Mouse (Mus musculus) cerebellum, adult (tissue): ENCODE data around the gene Haghl.
"Not testable (repeated sequence)": the region's sequence is repeated elsewhere in the genome, so short reads cannot be mapped to it uniquely, and the experiment has no call there.

Source experiments
- ATAC-seq: cut with Nextera tagmentation; 2 replicates; pipeline ENCODE4 v1.9.2; 2017; ENCODE audit warnings: mild to moderate bottlenecking, moderate library complexity, mixed read lengths; ENCODE audit not compliant: insufficient number of reproducible peaks, low FRiP score, low TSS enrichment

Gene Haghl

DNA sequence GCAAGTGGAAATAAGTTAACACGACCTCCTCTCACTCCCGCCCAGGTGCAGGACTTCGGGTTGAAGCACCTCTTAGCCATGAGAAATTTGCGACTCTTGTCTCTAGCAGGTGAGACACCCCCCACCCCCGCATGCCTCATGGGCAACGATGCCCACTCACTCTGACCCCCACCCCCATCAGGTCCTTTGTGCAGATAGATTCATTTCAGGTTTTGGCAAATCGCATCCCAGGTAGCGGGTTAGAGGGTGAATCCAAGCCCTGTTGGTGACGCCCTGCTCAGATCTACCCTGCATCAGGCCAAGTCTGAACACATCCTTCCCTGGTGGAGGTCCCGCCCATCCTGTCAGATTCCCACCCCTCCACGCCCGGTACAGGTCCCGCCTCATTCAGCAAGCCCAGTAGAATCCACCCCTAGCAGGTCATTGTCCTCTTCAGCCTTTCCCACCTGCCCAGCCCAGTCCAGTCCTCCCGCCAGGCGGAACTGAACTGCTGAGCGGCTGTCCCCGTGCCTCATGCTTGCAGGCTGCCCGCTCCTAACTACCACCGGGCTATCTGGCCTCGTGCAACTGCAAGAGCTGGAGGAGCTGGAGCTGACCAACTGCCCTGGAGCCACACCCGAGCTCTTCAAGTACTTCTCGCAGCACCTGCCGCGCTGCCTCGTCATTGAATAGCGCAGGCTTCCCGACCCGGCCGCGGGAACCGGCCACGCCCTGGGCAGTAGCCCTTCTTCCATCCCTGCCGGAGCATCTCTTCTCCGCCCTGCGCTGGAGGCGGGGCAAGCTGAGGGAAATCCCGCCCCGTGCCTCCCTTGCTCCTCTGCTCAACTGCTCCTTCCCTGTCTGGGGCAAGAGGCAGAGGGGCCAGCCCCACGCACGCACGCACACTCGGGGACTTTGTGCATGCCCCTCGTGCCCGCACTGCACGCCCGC, 33.6 kb upstream of the Haghl start:
- no peak for ATAC-seq

DNA sequence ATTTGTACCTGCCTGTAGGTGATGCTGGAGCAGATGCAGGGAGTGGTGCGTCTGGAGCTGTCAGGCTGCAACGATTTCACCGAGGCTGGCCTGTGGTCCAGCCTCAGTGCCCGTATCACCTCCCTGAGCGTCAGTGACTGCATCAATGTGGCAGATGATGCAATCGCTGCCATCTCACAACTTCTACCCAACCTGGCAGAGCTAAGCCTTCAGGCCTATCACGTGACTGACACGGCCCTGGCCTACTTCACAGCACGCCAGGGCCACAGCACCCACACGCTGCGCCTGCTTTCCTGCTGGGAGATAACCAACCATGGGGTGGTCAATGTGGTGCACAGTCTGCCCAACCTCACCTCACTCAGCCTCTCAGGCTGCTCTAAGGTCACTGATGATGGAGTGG, 32.2 kb upstream of the Haghl start:
- no peak for ATAC-seq

DNA sequence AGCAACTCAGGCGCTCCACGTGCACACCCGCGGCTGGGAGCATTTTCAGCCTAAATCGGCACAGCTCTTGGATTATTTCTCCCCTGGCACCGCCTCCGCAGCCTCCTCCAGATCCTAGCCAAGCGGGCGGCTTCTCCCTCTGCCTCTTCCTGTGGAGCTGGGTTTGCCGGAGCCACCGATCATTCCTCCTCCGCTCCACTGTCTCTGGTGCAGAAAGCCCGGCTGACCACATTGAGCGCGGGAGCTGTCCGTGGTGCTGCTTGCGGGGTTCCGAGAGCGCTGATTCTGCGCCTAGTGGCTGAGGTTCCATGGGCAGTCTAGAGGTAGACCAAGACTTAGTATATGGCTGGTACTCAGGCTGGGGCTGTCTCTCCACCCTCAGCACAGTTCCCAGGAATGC, 28.0 kb upstream of the Haghl start:
- ATAC-seq: no peak

DNA sequence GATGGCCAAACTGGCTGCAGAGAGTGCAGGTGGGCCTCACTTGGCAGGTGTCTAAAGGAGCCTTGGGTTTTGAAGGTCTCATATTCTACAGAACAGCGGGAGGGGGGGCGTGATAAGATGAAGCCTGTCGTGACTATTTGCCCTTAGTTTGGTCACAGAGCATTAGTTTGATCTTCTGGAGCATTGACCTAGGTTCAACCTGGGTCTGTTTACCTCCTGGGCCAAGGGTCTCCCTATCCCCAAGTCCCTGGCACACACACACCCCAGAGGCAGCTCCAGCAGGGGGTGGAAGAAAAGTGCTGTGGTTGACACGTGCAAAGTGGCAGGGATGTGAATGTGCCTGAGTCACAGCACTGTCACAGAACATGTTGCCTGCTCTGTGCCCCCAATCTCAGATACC, 25.4 kb upstream of the Haghl start:
- ATAC-seq: no peak

DNA sequence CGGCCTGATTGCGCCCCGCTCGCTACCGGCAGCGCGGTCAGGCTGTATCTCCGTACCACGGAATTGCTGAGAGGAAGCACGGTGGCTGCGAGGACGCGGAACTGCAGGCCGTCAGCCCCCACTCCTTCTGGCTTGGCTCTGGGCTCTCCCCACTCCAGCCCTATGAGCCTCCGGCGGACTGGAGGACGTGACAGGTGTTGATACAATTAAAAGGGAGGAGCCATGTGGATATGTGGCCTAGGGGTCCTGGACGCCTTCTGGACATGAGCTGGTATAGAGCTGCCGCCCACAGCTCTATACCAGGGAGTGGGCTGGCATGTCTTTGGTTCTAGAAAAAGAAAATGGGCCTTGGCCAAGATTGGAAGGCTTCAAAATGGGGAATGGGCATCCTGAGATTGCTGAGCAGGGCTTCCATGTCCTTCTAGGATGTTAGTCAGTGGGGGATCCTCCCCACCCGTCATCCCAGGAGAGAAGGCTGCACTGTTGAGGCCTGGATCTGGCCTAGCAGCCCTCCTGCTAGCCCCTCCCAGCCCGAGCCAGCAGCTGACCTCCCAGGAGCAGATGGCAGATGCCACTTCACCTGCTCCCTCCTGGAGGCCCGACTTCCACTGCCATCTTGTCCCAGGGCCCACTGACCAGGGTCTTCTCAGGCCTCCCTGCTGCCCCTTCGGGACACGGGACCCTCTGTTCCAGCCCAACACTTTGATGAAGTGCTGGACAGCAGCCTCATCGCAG, 24.3 kb upstream of the Haghl start:
- ATAC-seq: peak; percentile 51

DNA sequence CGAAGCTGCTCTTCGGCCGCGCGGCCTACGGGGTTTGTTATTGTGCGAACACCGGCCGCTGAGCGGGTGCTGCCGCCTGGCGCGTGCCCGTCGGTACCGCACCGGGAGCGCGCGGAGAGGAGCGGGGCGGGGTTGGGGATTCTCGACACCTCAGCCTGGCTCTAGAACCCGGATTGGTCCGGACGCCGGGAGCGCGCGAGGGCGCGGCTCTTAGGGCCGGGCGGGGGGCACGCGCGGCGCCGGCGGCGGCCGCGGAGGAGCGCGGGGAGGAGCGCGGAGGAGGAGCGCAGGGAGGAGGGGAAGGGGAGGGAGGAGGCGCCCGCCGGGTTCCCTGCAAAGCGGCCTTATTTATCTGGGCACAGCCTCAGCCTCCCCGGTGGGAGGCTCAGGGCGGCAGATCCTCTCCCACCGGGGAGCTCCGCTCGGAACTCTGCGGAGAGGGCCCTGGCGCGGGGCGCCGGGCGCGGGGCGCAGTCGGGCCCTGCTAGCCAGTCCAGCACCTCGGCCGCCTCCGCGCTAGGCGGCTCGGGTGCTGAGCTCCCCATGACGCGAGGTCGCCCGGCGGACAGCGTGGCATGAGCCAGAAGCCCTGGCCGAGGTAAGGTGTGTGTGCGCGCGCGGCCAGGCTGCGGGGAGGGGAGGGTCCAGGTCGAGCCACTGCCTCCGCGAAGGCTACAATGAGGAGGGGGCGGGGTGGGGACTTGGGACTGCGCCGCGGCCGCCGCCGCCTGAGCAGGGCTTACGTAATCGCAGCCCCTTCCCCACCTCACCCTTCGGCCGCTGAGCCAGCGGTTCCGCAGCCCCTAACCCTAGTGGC, 23.5 kb upstream of the Haghl start, which contains the start of gene Fbxl16:
TSS of gene Fbxl16 (plus strand) at position 297 of the 817 bp plus-strand sequence.
- ATAC-seq: peak; percentile 78

DNA sequence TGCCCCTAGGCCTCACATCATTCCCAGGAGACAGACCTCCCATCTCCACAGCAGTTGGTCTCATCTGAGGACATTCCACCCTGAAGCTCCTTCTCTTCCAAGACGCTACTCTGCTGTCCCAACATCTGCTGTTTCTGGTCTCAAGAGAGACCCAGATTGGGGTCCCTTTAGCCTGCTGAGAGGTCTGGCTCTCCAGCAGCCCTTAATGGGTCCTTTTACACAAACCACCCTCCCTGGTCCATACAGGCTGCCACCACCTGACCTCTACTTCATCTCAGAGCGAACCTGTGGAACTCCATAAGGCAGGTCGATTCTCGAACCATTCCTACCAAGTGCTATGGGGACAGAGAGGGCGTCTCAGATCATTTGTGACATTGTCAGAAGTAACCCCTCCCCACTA, 22.6 kb upstream of the Haghl start:
- no peak for ATAC-seq

DNA sequence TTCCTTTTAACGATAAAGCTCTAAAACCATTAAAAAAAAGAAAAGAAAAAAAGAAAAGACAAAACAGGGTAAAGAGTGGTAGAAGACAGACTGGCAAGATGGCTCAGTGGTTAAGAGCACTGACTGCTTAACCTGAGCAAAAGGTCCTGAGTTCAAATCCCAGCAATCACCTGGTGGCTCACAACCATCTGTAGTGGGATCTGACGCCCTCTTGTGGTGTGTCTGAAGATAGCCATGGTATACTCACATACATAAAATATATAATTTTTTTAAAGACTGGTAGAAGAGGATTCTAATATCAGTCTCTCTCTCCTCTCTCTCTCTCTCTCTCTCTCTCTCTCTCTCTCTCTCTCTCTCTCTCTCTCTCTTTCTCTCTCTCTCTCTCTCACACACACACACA, 22.0 kb upstream of the Haghl start:
- ATAC-seq: not testable (repeated sequence)

DNA sequence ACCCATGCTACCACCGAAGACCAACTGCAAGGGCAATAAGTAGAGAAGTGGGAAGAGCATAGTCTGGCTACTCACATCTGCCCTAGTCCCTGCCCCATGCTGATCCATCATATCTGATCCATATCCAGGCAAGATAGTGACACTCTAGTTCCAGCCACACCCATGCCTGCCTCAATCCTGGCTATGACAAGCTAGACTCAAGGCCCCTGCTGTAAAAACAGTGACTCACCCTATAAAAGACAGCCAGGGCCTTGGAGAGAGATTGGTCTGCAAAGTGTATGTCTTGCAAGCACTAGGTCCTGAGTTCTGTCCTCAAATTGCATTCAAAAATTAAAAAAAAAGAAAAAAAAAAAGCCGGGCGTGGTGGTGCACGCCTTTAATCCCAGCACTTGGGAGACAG, 21.0 kb upstream of the Haghl start:
- ATAC-seq: no peak

DNA sequence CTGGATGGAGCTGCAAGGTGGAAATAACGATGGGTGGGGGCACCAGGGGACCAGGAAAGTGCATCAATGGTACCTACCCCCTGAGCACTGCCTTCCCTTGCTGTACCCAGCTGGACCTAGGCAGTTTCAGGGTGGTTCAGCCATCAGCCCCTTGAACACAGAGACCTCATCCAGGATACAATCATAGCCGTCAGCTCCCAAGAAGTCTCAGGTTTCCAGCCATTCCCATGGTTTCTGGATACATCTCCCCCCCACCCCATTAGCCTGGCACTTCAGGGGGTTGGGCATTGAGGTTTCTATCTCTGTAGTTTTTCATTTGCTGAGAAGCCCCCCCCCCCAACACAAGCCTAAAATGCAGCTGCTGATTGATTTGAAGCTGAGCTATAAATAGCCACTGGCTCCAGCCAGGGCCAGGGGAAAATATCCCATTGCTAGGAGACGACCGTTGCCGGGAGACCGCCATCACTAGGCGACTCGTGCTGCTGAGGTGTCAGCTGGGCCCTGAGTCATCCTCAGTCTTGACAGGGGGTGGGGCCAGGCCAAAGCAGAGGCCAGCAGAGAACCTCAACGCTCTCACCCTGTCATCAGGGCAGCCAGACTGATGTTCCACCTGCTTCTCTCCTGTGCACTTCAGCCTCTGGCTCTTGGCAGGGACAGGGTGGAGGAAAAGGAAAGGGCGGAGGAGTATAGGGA, 17.5 kb upstream of the Haghl start:
- ATAC-seq: no peak

DNA sequence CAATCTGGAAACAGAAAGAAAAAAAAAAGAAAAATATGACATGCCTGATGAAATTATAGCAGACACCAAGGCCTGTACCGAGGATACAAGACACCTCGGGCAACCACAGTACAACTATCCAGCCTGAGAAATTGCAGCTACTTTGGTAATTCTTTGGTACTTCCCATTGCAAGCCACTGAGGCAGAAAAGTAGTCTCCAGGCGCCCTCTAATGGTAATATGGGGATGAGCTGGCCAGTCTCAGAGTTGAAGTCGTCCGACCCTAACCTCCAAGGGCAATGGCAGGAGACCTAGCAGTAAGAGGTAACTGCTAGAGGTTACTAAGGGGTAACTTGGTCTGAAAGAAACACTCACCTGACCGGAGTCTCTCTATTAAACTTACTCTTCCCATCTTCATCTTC, 15.6 kb upstream of the Haghl start:
- peak; percentile 49; the same call in 1 of the 2 replicates for ATAC-seq

DNA sequence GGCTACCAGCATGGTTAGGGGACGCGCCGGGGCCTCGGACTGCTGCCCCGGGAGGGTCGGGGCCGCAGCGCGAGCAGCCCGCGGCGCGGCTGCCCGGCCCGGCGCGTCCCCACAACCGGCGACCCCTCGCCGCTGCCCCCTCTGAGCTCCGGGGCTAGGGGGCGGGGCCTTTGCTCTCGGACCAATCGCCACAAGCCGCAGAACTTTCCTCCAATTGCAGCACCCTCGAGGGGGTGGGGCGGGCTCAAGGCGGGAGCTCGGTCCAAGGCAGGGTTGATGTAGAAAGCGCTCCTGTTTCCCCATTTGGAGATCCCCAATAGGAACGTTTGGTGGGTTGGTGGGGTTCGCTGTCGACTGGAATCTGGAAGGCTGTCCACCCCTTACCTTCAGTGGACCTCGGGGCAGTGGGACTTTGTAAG, 11.5 kb upstream of the Haghl start, which contains the start of gene Metrn:
TSS of gene Metrn (minus strand) at position 186 of the 419 bp plus-strand sequence.
- ATAC-seq: no peak

DNA sequence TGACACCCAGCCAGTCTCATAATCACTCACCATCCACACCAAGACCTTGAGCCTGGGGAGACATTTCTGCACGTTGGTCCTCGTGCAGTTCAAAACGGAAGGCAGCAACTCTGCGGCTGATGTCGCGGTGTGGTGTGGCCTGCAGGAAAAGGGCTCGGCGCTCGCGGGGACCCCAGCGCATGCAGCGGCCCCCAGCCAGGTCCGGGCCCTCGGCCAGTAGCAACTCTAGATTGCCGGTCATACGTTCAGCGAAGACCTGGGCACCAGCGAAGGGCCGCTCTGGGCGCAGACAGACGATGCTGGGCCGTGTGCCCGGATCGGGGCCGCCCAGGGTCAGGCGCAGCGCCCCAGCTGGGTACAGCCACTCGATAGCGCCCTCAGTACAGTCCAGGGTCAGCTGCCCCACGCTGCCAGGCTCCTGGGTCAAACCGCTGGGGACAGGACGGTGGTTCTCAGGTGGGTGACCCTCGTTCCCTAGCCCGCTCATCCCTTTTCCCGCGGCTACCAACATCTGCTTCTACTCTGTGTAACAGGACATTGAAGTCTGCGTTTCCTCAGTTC, 10.8 kb upstream of the Haghl start:
- no peak for ATAC-seq

DNA sequence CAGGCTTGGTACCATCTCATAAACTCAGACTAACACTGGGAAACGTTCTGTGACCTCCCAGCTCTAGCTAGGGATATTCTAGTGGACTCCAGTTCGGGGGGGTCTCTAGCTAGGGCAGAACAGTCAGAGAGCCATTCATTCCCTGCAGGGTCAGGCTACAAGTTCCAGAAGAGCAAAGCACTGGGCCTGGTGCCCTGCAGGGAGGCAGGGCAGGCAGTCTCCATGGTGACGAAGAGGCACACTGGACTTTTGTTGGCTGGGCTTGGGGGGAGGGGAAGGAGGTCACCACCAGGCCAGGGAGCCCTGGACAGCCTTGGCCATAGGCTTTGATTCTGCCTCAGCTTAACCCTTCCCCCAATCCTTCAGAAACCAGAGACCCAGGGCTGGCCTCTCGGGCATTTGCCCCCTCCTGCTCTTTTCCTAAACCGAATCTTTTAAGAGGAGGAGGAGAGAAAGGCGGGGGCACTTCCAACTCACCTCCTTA, 10.2 kb upstream of the Haghl start, which contains the start of gene AC134908.4:
TSS of gene AC134908.4 (minus strand) at position 51 of the 484 bp plus-strand sequence.
- no peak for ATAC-seq

DNA sequence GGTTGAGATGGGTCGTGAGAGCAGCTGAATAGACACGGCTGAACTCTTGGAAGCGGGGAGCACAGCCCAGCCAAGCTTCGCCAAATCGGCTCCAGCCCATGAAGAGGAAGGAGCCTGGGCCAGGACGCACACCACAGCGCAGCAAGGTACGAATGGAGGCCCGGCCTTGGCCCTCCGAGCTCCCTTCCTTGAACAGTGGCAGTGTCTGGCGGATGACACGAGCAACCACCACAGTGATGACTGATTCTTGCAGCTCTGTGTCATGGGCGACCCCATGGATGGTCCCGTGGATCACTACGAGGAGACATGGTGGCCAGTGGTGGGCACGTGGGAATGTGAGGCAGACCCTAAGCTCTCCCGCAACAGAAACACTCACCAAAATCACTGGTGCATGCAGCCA, 9.5 kb upstream of the Haghl start:
- ATAC-seq: no peak

DNA sequence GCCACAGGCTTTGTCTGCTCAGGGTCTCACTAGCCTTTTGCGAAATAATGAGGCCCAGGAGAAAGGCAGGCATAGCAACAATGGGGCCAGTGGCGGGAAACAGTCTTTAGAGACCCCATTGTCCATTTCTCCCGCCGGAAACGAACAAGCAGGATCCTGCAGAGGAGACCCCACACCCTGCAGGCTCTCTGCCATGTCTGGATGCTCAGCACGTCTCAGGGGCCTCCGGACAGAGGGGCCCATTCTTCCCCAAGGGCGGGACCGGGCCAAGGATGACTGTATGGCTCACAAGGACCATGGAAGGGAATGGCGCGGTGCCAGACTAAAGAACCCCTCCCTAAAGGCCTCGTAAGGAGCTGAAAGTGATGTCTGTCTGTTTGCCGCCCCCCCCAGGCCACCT, 8.7 kb upstream of the Haghl start:
- no peak for ATAC-seq

DNA sequence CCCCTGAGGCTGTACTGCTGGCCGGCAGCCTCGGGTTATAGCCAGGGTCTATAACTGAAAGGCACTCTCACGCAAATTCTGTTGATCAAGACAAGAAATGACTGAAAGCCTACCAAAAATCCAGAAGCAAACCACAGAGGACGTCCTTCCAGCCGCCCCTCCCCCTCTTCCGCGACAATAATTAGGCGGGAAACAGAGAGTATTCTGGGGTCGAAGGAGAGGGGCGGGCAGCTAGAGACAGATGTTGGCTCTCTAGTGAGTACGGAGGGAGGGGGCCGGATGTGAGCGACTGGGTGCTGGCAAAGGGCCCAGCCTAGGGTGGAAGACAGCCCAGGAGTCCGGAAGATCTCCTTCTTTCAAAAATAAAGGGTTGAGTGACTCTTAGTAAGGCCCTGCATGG, 7.1 kb upstream of the Haghl start, which contains the start of gene Fam173a:
TSS of gene Fam173a (minus strand) at position 287 of the 400 bp plus-strand sequence.
- no peak for ATAC-seq

DNA sequence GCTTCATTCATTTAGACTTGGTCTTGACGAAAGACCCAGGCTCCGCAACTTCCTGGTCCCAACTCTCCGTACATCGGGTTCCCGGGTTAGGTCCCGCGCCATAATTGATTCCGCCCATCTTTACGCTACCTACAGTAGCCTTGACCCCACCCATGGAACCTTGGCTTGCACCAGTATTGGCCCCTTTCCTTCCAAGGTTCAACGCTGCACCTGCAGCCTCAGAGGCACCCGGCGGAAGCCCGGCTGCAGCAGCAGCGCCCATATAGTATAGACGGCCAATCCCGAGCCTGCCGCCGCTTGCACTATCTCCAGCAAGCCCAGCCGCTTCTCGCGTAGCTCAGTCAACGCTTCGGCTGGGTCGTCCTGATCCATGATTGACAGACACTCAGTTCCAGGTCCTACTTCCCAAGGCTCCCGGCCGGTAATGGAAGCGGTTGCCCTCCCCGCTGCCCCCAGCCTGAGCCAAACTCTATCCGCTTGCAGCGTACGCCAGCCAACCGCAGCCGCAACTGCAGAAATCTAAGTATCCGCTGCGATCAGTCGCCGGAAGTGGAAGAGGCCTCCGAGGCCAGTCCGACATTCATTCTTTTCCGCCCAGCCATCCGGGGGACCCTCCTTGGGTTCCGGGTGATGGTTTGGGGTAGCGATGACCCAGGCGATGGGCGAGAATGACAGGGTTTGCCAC, 6.5 kb upstream of the Haghl start:
- peak; percentile 12; the same call in 1 of the 2 replicates for ATAC-seq
